9 mouse cellular contexts compared by ENCODE assay signal in genomic region chr14:8218730-8219380, GRCm38 (mm10). TPM values are rescaled to one million over a fixed set of nuclear protein-coding genes. Genes with fewer than 3 reads are reported as not detected.
DNase-seq lines count a peak whose midpoint lies in the region; ATAC-seq and TF ChIP-seq lines count a peak whose summit lies in the region.
"Had no signal": no experiment of that assay in that cellular context is flagged by ENCODE, and none has a peak within 500 bp of the region (broad histone marks: within the 10 kb centered on the region; RNA-seq: fewer than 3 reads in every experiment).

No protein-coding gene starts in this region.

- WGBS in hindbrain, embryonic 11.5 days, result 3% methylated on average over 10 of the region's 10 CpGs
- WGBS in midbrain, embryonic 15.5 days, result 11% methylated on average over 10 of the region's 10 CpGs
- 71% methylated on average over 10 of the region's 10 CpGs for WGBS in intestine, postnatal 0 days

- H3K27ac ChIP-seq in hindbrain, embryonic 11.5 days (ENCODE audit: low read depth, low read length), result no peak overlapping the region
- 0 out of 2 replicates have a peak overlapping the region, but pooled peaks have one; percentile 38 for H3K27ac ChIP-seq in midbrain, embryonic 15.5 days
- H3K27ac ChIP-seq in intestine, postnatal 0 days (ENCODE audit: low read depth, low read length), result no peak overlapping the region

- H3K9me3 ChIP-seq in hindbrain, embryonic 11.5 days (ENCODE audit: control insufficient read depth, low read length), result no peaks in the 10 kb centered on the region
- H3K9me3 ChIP-seq in midbrain, embryonic 15.5 days, result no peaks in the 10 kb centered on the region
- no peaks in the 10 kb centered on the region for H3K9me3 ChIP-seq in intestine, postnatal 0 days (ENCODE audit: control insufficient read depth)

- H3K4me1 ChIP-seq in hindbrain, embryonic 11.5 days (replicated peaks; ENCODE audit: control insufficient read depth, insufficient read depth, low read length), result no peaks in the 10 kb centered on the region
- H3K4me1 ChIP-seq in midbrain, embryonic 15.5 days, result peaks cover 31% of the 10 kb centered on the region
- no peaks in the 10 kb centered on the region for H3K4me1 ChIP-seq in intestine, postnatal 0 days (replicated peaks; ENCODE audit: control insufficient read depth, insufficient read depth, low read length)

- H3K36me3 ChIP-seq in hindbrain, embryonic 11.5 days (ENCODE audit: control insufficient read depth, insufficient read depth, low read length), result no peaks in the 10 kb centered on the region
- peaks cover 3% of the 10 kb centered on the region; the same call in 1 of the 2 replicates for H3K36me3 ChIP-seq in midbrain, embryonic 15.5 days (replicated peaks)
- peaks cover 14% of the 10 kb centered on the region; the same call in 1 of the 2 replicates for H3K36me3 ChIP-seq in intestine, postnatal 0 days (ENCODE audit: control insufficient read depth, insufficient read depth)

- H3K27me3 ChIP-seq in hindbrain, embryonic 11.5 days (ENCODE audit: control insufficient read depth, insufficient read depth, low read length), result peaks cover 12% of the 10 kb centered on the region; the same call in 1 of the 2 replicates
- H3K27me3 ChIP-seq in midbrain, embryonic 15.5 days (replicated peaks), result peaks cover 9% of the 10 kb centered on the region; the same call in 1 of the 2 replicates
- no peaks in the 10 kb centered on the region for H3K27me3 ChIP-seq in intestine, postnatal 0 days (replicated peaks; ENCODE audit: control insufficient read depth, insufficient read depth, low read length)

- intact Hi-C loops in heart, postnatal 14 days (cut with DNase I), result loop anchor here (5.0 kb wide), 1 partner anchor 83 kb away; no protein-coding TSS in a partner anchor

- no peak for TF ChIP-seq CTCF in intestine, postnatal 0 days (IDR thresholded peaks at IDR 0.05; ENCODE audit: low read depth)

- no peak overlapping the region for H3K9ac ChIP-seq in hindbrain, embryonic 11.5 days (ENCODE audit: low read depth, low read length)
- H3K9ac ChIP-seq in midbrain, embryonic 15.5 days, result no peak overlapping the region
- no peak overlapping the region for H3K9ac ChIP-seq in intestine, postnatal 0 days (ENCODE audit: low read depth, low read length)

- peak; percentile 42 to 69 for DNase-seq in adrenal gland, adult (ENCODE audit: inconsistent age in 2 of 2, low spot score in 1 of 2)
- DNase-seq in adrenal gland, postnatal 4 days (ENCODE audit: low spot score in 2 of 2), result no peak
- DNase-seq in cerebellum, adult 9-10 months, result peak; percentile 83
- peak; percentile 46 for DNase-seq in hindbrain, embryonic 11.5 days (ENCODE audit: low spot score)
- no peak for DNase-seq in urinary bladder, postnatal 25 days (ENCODE audit: low spot score)
- no peak for DNase-seq in heart, postnatal 14 days

- H3K4me2 ChIP-seq in hindbrain, embryonic 11.5 days (replicated peaks; ENCODE audit: low read depth, low read length), result no peak overlapping the region
- H3K4me2 ChIP-seq in midbrain, embryonic 15.5 days, result 0 out of 2 replicates have a peak overlapping the region, but pooled peaks have one; percentile 11
- H3K4me2 ChIP-seq in intestine, postnatal 0 days (replicated peaks; ENCODE audit: low read depth), result no peak overlapping the region

- no peak for ATAC-seq in hindbrain, embryonic 11.5 days (ENCODE audit: low FRiP score)
- no peak; the same call in 1 of the 2 replicates for ATAC-seq in midbrain, embryonic 15.5 days (replicated peaks)
- ATAC-seq in intestine, postnatal 0 days, result no peak

- no peak overlapping the region for H3K4me3 ChIP-seq in hindbrain, embryonic 11.5 days (ENCODE audit: low read depth, low read length)
- no peak overlapping the region for H3K4me3 ChIP-seq in midbrain, embryonic 15.5 days
- H3K4me3 ChIP-seq in intestine, postnatal 0 days (ENCODE audit: low read depth, low read length), result no peak overlapping the region
- H3K4me3 ChIP-seq: myocyte had no signal

RNA-seq across cellular contexts. Expression of gene Kctd6, which starts 4.9 kb away (rescaled TPM):
- total RNA-seq in adrenal gland, postnatal 4 days (2021), result 10 to 100 TPM; 16.0 to 18.8 TPM
- polyA plus RNA-seq in hindbrain, embryonic 11.5 days (2014; fragmentation: Nextera tagmentation; extraction: Ambion mirVana), result 8.2 and 11.2 TPM in 2 replicates
- polyA plus RNA-seq in midbrain, embryonic 15.5 days (2015; fragmentation: Nextera tagmentation; extraction: Ambion mirVana), result 18.3 and 19.6 TPM in 2 replicates
- 18.8 and 19.5 TPM in 2 replicates for polyA plus RNA-seq in intestine, postnatal 0 days (2015; fragmentation: Nextera tagmentation; extraction: Ambion mirVana)
- total RNA-seq in heart, postnatal 14 days (2021), result 10 to 100 TPM; 10.6 to 11.0 TPM

RNA-seq across cellular contexts. Expression of gene Acox2, which starts 40.3 kb away (rescaled TPM):
- 10 to 100 TPM in 1 of 2 experiments, 1 to 10 TPM in 1; 1.1 to 11.4 TPM for total RNA-seq in adrenal gland, postnatal 4 days (2021)
- polyA plus RNA-seq in hindbrain, embryonic 11.5 days (2014; fragmentation: Nextera tagmentation; extraction: Ambion mirVana), result 0.20 and 0.29 TPM in 2 replicates
- not detected in 2 replicates for polyA plus RNA-seq in midbrain, embryonic 15.5 days (2015; fragmentation: Nextera tagmentation; extraction: Ambion mirVana)
- polyA plus RNA-seq in intestine, postnatal 0 days (2015; fragmentation: Nextera tagmentation; extraction: Ambion mirVana), result 9.3 and 10.8 TPM in 2 replicates
- total RNA-seq in heart, postnatal 14 days (2021), result under 1 TPM in 1 of 2 experiments, not detected in 1; 0.48 TPM

RNA-seq across cellular contexts. Expression of gene Pdhb, which starts 46.0 kb away (rescaled TPM):
- total RNA-seq in adrenal gland, postnatal 4 days (2021), result 100 to 1,000 TPM; 233 to 238 TPM
- polyA plus RNA-seq in hindbrain, embryonic 11.5 days (2014; fragmentation: Nextera tagmentation; extraction: Ambion mirVana), result 228 and 233 TPM in 2 replicates
- polyA plus RNA-seq in midbrain, embryonic 15.5 days (2015; fragmentation: Nextera tagmentation; extraction: Ambion mirVana), result 245 TPM in 2 replicates
- 140 and 149 TPM in 2 replicates for polyA plus RNA-seq in intestine, postnatal 0 days (2015; fragmentation: Nextera tagmentation; extraction: Ambion mirVana)
- total RNA-seq in heart, postnatal 14 days (2021), result 100 to 1,000 TPM; 886 to 904 TPM

Comparison
In these comparisons a context has a peak if more than half of its experiments do, and no peak if none do; other contexts are left out.
1. DNase-seq: peak in adrenal gland, adult (2 of 2), cerebellum, adult 9-10 months (single experiment) and hindbrain, embryonic 11.5 days (single experiment); none in adrenal gland, postnatal 4 days (0 of 2), urinary bladder, postnatal 25 days (single experiment) and heart, postnatal 14 days (0 of 2).